Mouse (Mus musculus) Patski (cell line): ENCODE data around the gene F5. TPM values are rescaled to one million over a fixed set of nuclear protein-coding genes. Genes with fewer than 3 reads are reported as not detected.

ENCODE experiments used
- ATAC-seq: fragments of 100-300 bp; one replicate; pipeline ENCODE4 v1.8.0; 2021
- CTCF ChIA-PET: fragments of 350-600 bp; sonication (Branson Sonifier 250); formaldehyde crosslinking; loops from one replicate; lab custom pipeline; 2022; ENCODE audit warnings: inconsistent platforms; lab: Charles Lee
- POLR2A ChIA-PET: fragments of 350-600 bp; sonication (Branson Sonifier 250); formaldehyde crosslinking; loops from one replicate; lab custom pipeline; 2022; ENCODE audit warnings: antibody characterized with exemption, inconsistent platforms; lab: Charles Lee
- DNase-seq: peaks from one replicate; pipeline ENCODE4 v3.0.0-alpha.2; 2011; ENCODE audit warnings: low read depth, low spot score
- H3K27me3 ChIP-seq: fragments of 371-371 bp; one replicate; pipeline ENCODE4 v1.5.1; 2021
- CTCF ChIP-seq: fragments of 100-300 bp; IDR thresholded peaks from one replicate; pipeline ENCODE4 v1.5.1; 2021
- in situ Hi-C: fragments of 300-500 bp; cut with MboI; formaldehyde crosslinking; loops from 3 replicates; pipeline ENCODE4 v1.11.1; 2018; ENCODE audit warnings: low pct_unique_long_range_greater_than_20kb, mixed read lengths
- polyA plus RNA-seq: library from polyadenylated mRNA; unstranded; gene quantifications from one replicate; pipeline ENCODE4 v1.2.3, GENCODE M21; 2021

F5 gene
- polyA plus RNA-seq, 1 experiment from 2014 or later: 0.74 TPM

- ATAC-seq (no peak), DNase-seq (no peak)
- peaks cover 17% of the 10 kb centered on the region for H3K27me3 ChIP-seq
- ChIA-PET POLR2A (no interaction called here), CTCF (interaction anchor here (0.8 to 1.7 kb wide), 7 partner anchors 8 to 175 kb away, joined by 3 to 7 read pairs (median 4); no protein-coding TSS in a partner anchor)
- in situ Hi-C loops: no loop called here
- TF ChIP-seq CTCF: no peak
Observed at GRCm38 (mm10) chr1:164185316-164185715, 33.7 kb downstream of the F5 start.

- no peak for TF ChIP-seq CTCF
- POLR2A ChIA-PET: no interaction called here
- in situ Hi-C loops: no loop called here
- DNase-seq (no peak), ATAC-seq (no peak)
- H3K27me3 ChIP-seq: peaks cover 8% of the 10 kb centered on the region
- CTCF ChIA-PET: no interaction called here
Observed at GRCm38 (mm10) chr1:164187002-164187560, 35.4 kb downstream of the F5 start.

- in situ Hi-C loops: no loop called here
- no peak for DNase-seq
- POLR2A ChIA-PET: no interaction called here
- TF ChIP-seq CTCF: no peak
- peaks cover 6% of the 10 kb centered on the region for H3K27me3 ChIP-seq
- CTCF ChIA-PET: no interaction called here
- no peak for ATAC-seq
Observed at GRCm38 (mm10) chr1:164199551-164199950, 47.9 kb downstream of the F5 start.

DNA sequence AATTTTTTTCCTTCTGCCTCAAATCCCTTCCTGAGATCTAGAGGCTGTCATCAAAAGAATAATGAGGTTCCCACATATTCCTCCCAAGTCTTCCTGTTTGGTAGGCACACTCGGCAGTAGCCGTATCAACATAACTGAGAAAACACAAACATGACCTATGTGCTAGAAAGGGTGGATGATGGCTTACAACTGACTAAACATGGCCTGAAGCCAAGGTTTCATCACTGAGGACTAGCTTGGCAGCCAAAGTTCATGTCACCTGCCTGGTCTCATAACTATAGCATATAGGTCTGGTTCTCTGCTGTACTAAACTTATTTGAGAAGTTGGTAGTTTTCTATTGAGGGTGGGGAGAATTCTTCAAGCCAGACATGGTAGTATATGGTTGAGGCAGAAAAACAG lies 56.8 kb downstream of the F5 start:
- peaks cover 24% of the 10 kb centered on the region for H3K27me3 ChIP-seq
- no peak for ATAC-seq
- in situ Hi-C loops: no loop called here
- CTCF ChIA-PET: no interaction called here
- no peak for DNase-seq
- no peak for TF ChIP-seq CTCF
- POLR2A ChIA-PET: no interaction called here

DNA sequence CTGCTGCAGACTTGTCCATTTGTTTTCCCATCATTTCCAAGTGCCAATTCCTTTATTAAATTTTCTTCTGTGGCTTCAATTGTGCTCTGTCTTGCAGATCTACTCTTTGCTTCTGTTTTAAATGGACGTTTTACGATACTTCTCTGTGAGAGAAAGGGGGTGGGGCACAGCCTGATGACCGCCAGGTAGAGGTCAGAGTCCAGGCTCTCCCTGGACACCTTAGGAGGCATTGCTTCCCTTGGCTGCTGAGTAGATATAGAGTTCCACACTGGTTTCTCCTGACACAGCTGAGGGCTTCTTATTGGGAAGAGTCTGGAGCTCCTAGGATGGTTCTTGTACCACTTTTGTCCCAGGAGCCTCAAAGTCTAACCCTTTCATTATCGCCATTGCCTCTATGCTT lies 59.3 kb downstream of the F5 start:
- no peak for ATAC-seq
- no peak for DNase-seq
- POLR2A ChIA-PET: no interaction called here
- in situ Hi-C loops: no loop called here
- peaks cover 20% of the 10 kb centered on the region for H3K27me3 ChIP-seq
- CTCF ChIA-PET: interaction anchor here (1.0 kb wide), 1 partner anchor 26 kb away, joined by 3 read pairs; no protein-coding TSS in a partner anchor
- no peak for TF ChIP-seq CTCF

DNA sequence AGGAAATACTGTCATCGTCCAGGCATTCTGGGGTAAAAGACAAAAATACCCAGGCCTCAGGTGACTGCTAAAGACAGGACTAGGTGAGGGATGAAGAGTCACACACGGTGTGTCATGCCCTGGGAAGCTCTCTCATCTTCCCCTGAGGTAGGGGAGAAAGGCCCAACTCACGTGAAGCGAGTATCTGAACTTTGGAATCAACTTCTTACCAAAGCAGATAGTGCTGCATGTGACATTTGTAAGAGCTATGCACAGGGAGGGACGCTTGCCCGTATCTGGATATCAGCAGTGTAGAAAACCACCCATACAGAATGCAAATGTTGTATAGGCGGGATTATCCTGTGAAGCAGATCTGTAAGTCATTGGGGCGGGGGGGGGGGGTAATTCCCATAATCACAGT lies 61.0 kb downstream of the F5 start:
- DNase-seq: no peak
- no peak for ATAC-seq
- H3K27me3 ChIP-seq: peaks cover 7% of the 10 kb centered on the region
- no peak for TF ChIP-seq CTCF
- in situ Hi-C loops: no loop called here
- CTCF ChIA-PET: interaction anchor here (0.7 to 1.1 kb wide), 3 partner anchors 8 to 65 kb away, joined by 3 read pairs; no protein-coding TSS in a partner anchor
- POLR2A ChIA-PET: no interaction called here

- POLR2A ChIA-PET: no interaction called here
- DNase-seq (peak; percentile 7), ATAC-seq (no peak)
- TF ChIP-seq CTCF: no peak
- CTCF ChIA-PET: no interaction called here
- in situ Hi-C loops: no loop called here
- peaks cover 6% of the 10 kb centered on the region for H3K27me3 ChIP-seq
Observed at GRCm38 (mm10) chr1:164214190-164214589, 62.6 kb downstream of the F5 start.

DNA sequence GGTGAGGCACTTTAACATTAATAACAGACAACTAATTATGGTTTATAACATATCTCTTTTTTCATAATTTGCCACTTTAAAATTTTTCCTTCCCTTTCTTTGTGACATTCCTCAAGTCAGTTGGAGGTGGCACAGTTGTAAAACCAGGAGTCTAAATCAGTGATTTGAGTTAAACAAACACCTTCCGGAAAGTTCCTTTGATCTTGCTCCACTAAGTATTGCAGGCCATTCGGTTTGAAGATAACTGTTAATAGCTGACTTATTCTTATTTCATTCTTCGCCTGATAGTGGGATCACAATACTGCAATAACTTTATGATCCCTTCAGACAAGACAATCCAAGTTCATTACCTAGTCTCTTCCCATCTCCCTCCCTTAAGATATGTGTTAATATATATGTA lies 63.5 kb downstream of the F5 start:
- in situ Hi-C loops: no loop called here
- peaks cover 4% of the 10 kb centered on the region for H3K27me3 ChIP-seq
- no peak for TF ChIP-seq CTCF
- ChIA-PET CTCF (no interaction called here), POLR2A (no interaction called here)
- DNase-seq: no peak
- ATAC-seq: no peak

DNA sequence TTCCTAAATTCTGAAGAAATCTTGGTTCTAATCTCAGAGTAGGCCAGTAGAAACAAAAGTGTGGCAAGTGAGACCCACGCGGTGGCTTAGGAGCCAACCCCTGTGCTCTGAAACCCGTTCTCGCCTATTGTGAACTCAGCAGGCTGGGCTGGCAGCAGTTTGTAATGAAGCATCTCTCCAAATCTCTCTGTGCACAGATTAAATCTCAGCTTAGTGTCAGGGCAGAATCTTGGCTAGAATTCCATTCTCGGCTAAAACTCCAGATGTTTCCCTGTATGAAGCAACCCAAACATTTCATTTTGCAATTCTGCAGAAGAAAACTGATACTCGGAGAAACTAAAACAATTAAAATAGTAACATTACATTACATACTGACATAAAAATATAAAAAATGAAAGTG lies 63.9 kb downstream of the F5 start:
- no peaks in the 10 kb centered on the region for H3K27me3 ChIP-seq
- DNase-seq (no peak), ATAC-seq (no peak)
- TF ChIP-seq CTCF: no peak
- ChIA-PET CTCF (no interaction called here), POLR2A (no interaction called here)
- in situ Hi-C loops: no loop called here

DNA sequence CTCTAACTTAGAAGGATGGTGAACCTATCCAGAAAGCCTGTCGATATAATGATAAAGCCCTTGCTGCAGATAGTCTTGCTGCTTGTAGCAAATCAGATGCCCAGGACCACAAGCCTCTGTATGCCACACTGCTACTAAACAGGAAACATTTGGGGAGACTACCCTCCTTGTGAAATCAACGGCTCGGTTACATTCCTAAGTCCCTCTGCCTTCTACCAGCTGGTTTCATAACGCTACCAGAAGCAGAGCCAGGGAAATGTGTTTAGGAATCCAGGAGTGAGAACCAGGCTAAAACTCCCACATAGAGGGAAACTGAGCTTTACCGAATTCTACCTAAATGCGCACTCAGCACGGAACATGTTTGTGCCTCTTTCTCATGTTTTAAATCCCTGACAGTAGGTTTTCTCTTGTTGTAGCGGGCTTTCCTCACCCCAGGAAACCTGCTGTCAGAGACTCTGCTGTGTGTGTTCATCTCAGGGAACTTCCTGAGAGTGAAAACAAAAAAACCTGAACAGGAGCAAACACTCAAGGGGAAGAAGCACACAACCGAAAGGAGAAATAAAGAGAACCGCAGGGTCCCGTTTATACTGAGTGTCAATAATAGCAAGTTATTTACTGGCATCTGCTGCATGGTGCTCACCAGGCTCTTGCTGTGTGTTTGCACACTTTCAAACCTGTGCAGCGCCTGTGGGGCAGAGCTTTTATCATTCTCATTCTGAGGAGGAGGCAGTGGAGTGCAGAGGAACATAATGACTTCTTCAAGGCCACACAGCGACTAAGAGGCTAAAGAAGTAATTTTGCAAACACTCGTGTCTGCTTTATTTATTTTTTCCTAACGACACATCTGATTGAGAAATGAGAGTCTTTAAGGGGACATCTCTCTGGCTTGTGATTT lies 66.4 kb downstream of the F5 start:
- in situ Hi-C loops: no loop called here
- DNase-seq: no peak
- no peak for TF ChIP-seq CTCF
- ChIA-PET POLR2A (no interaction called here), CTCF (no interaction called here)
- H3K27me3 ChIP-seq: no peaks in the 10 kb centered on the region
- ATAC-seq: no peak

GRCm38 (mm10) chr1:164220261-164220660 lies 68.6 kb downstream of the F5 start:
- no peak for TF ChIP-seq CTCF
- no peak for ATAC-seq
- ChIA-PET CTCF (interaction anchor here (1.0 kb wide), 2 partner anchors 8 to 27 kb away, joined by 3 read pairs; no protein-coding TSS in a partner anchor), POLR2A (interaction anchor here (0.7 to 1.0 kb wide), 2 partner anchors 18 to 24 kb away, joined by 3 read pairs; no protein-coding TSS in a partner anchor)
- in situ Hi-C loops: no loop called here
- no peaks in the 10 kb centered on the region for H3K27me3 ChIP-seq
- DNase-seq: no peak
